Mouse (Mus musculus): ENCODE measurements around the gene Prkcb. TPM values are rescaled to one million over a fixed set of nuclear protein-coding genes. Genes with fewer than 3 reads are reported as not detected.

Prkcb gene
- polyA plus RNA-seq, 1 experiment from 2014 or later: 4.8 TPM

DNA sequence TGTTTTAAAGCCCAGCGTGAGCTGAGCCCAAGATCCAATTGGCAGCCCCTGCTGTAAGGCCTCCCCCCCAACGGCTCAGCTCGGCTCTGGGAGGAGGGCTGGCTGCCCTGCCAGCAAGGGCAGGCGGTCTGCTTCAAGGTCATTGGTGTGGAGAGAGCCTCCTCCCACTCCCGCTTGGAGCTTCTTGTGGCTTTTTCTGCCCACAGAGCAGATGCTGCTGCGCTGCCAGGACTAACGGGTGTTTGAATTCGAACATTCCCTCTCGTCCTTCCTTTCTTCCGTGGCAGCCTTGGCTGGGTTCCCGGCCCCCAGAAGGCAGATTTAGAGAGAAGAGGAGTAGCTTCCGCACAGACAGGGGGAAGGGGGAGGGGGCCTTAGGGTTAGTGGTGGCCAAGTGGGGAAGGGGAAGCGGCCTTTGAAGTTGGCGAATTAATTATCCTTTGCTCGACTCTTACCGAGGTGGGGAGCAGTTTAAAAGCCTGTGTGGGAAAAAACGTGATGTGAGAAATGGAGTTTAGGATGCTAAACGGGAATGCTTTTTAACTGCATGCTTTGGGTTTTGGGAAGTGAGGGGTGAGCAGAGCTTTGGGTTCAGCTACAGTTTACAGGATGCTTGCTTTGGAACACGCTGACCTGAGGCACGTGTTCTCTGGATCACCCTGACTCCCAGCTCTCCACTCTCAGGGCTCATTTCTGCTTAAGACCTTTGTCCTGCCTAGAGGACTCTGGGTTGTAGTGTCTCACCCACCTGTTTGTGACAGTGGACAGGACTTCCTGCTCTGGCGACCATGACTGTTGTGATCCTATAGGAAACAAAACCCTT, 116.2 kb downstream of the Prkcb start:
- H3K27me3 ChIP-seq (ENCODE audit: insufficient read depth, low read length): no peaks in the 10 kb centered on the region
- peak overlapping the region; percentile 70 for H3K27ac ChIP-seq (ENCODE audit: low read length)
- H3K9me3 ChIP-seq (ENCODE audit: low read length): no peaks in the 10 kb centered on the region
- no peaks in the 10 kb centered on the region for H3K36me3 ChIP-seq (ENCODE audit: insufficient read depth, low read length)
- whole genome bisulfite sequencing: 1% methylated on average over 21 of the region's 21 CpGs
- peak overlapping the region; percentile 5 for H3K9ac ChIP-seq (replicated peaks; ENCODE audit: low read length)
- ATAC-seq (ENCODE audit: low FRiP score, low TSS enrichment): peak; percentile 89
- H3K4me2 ChIP-seq (replicated peaks; ENCODE audit: low read depth, low read length): peak overlapping the region; percentile 46
- peak overlapping the region; percentile 23 for H3K4me3 ChIP-seq (ENCODE audit: low read length)
- peaks cover 14% of the 10 kb centered on the region for H3K4me1 ChIP-seq (ENCODE audit: insufficient read depth, low read length)

DNA sequence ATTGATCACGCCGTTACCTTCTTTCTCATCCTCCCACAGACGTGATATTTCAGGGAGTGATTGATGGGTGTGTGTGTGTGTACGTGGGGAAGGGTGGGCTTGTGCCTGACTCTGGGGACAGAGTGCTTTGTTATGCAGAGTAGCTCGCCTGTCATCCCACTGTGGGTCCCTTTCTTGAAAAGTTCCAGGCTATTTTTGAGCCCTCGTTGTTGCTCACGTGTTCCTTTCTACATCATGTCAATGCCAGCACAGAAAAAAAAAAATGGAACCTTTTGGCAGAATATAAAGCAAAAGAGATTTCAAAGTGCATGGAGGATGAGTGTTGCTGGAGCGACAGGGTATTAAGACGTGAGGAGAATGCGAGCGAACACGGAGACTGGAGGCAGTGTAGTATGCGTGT, 118.1 kb downstream of the Prkcb start:
- Histone ChIP-seq H3K9me3 (ENCODE audit: low read length) (no peaks in the 10 kb centered on the region), H3K4me2 (replicated peaks; ENCODE audit: low read depth, low read length) (no peak overlapping the region), H3K4me3 (ENCODE audit: low read length) (no peak overlapping the region), H3K4me1 (ENCODE audit: insufficient read depth, low read length) (peaks cover 14% of the 10 kb centered on the region), H3K27ac (ENCODE audit: low read length) (no peak overlapping the region), H3K9ac (replicated peaks; ENCODE audit: low read length) (no peak overlapping the region), H3K36me3 (ENCODE audit: insufficient read depth, low read length) (no peaks in the 10 kb centered on the region), H3K27me3 (ENCODE audit: insufficient read depth, low read length) (no peaks in the 10 kb centered on the region)
- ATAC-seq (ENCODE audit: low FRiP score, low TSS enrichment): no peak
- WGBS: 70% methylated on average over 13 of the region's 13 CpGs

DNA sequence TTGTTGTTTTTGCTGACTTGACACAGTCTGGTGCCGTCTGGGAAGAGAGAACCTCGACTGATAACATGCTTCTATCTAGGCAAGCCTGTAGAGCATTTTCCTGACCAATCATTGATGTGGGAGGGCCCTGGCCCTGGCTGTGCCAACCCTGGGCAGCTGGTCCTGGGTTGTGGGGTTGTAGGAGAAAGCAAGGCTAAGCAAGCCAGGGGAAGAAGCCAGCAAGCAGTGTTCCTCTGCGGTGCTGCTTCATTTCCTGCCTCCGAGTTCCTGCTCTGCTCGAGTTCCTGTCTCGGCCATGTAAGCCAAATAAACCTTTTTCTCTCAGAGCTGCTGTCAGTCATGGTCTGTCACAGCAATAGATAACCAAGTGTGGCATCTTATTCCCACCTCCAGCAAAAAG, 121.4 kb downstream of the Prkcb start:
- Histone ChIP-seq H3K4me2 (replicated peaks; ENCODE audit: low read depth, low read length) (no peak overlapping the region), H3K9ac (replicated peaks; ENCODE audit: low read length) (no peak overlapping the region), H3K9me3 (ENCODE audit: low read length) (no peaks in the 10 kb centered on the region), H3K27me3 (ENCODE audit: insufficient read depth, low read length) (no peaks in the 10 kb centered on the region), H3K27ac (ENCODE audit: low read length) (no peak overlapping the region), H3K4me1 (ENCODE audit: insufficient read depth, low read length) (peaks cover 4% of the 10 kb centered on the region; the same call in 1 of the 2 replicates), H3K4me3 (ENCODE audit: low read length) (no peak overlapping the region), H3K36me3 (ENCODE audit: insufficient read depth, low read length) (no peaks in the 10 kb centered on the region)
- ATAC-seq (ENCODE audit: low FRiP score, low TSS enrichment): no peak
- 63% methylated on average over 6 of the region's 6 CpGs for WGBS

DNA sequence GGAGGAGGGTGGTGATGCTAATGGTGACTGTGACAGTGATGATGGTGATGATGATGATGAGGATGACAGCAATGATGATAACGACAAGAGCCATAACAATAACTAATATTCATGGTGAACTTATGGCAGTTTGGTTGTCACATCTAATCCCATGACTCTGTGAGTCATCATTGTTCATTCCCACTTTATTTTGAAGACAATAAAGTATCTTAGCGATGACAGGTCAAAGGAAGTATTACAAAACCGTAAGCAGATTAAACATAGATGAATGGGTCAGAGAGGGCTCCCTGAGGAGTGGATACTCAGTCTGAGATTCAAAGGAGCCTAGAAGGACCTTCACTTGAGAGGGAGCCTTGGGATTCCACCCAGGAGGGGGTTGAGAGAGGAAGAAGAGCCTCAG, 122.3 kb downstream of the Prkcb start:
- 85% methylated on average over 3 of the region's 3 CpGs for WGBS
- Histone ChIP-seq H3K4me1 (ENCODE audit: insufficient read depth, low read length) (0 out of 2 replicates have a peak, but pooled peaks cover 2% of the 10 kb centered on the region), H3K4me2 (replicated peaks; ENCODE audit: low read depth, low read length) (no peak overlapping the region), H3K27me3 (ENCODE audit: insufficient read depth, low read length) (no peaks in the 10 kb centered on the region), H3K4me3 (ENCODE audit: low read length) (no peak overlapping the region), H3K36me3 (ENCODE audit: insufficient read depth, low read length) (no peaks in the 10 kb centered on the region), H3K9ac (replicated peaks; ENCODE audit: low read length) (no peak overlapping the region), H3K27ac (ENCODE audit: low read length) (no peak overlapping the region), H3K9me3 (ENCODE audit: low read length) (no peaks in the 10 kb centered on the region)
- no peak for ATAC-seq (ENCODE audit: low FRiP score, low TSS enrichment)

DNA sequence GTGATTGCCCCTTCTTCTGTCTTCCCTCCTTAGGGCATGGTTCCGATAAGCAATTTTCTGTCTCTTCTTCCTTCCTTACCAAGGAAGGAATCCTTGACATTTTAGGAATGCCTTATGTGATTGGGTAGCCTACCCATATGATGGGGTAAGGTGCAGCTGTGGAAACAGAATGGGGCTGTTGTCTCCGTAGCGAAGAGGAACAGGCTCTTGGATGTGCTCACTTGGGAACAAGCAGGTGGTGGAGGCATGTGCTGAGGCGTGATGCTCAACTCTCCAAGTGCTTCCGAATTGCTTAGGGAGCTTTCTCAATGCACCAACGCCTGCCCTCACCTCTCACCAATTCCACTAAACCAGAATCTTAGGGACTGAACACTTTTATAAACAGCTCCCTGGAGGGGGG, 124.7 kb downstream of the Prkcb start:
- 86% methylated on average over 6 of the region's 6 CpGs for WGBS
- Histone ChIP-seq H3K4me2 (replicated peaks; ENCODE audit: low read depth, low read length) (no peak overlapping the region), H3K36me3 (ENCODE audit: insufficient read depth, low read length) (no peaks in the 10 kb centered on the region), H3K27ac (ENCODE audit: low read length) (no peak overlapping the region), H3K9me3 (ENCODE audit: low read length) (no peaks in the 10 kb centered on the region), H3K27me3 (ENCODE audit: insufficient read depth, low read length) (no peaks in the 10 kb centered on the region), H3K4me3 (ENCODE audit: low read length) (no peak overlapping the region), H3K4me1 (ENCODE audit: insufficient read depth, low read length) (0 out of 2 replicates have a peak, but pooled peaks cover 3% of the 10 kb centered on the region), H3K9ac (replicated peaks; ENCODE audit: low read length) (no peak overlapping the region)
- ATAC-seq (ENCODE audit: low FRiP score, low TSS enrichment): no peak

DNA sequence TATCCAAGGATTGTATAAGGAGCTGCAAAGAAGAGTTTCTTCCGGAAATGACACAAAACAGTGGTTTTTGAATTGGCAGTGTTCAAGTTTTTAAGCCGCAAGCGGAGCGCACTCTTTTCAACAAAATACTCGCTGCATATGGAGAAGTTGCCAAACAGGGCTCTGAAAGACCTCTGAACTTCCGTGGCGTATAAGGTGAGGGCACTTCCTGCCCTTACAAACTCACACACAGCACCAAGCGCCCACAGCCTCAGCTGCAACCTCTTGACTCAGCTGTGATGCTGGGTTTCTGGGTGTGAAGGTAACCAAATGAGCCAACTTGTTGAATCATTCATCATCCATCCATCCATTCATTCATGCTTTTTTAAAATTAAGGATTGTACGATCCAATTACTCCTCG, 125.6 kb downstream of the Prkcb start:
- H3K9me3 ChIP-seq (ENCODE audit: low read length): no peaks in the 10 kb centered on the region
- ATAC-seq (ENCODE audit: low FRiP score, low TSS enrichment): no peak

DNA sequence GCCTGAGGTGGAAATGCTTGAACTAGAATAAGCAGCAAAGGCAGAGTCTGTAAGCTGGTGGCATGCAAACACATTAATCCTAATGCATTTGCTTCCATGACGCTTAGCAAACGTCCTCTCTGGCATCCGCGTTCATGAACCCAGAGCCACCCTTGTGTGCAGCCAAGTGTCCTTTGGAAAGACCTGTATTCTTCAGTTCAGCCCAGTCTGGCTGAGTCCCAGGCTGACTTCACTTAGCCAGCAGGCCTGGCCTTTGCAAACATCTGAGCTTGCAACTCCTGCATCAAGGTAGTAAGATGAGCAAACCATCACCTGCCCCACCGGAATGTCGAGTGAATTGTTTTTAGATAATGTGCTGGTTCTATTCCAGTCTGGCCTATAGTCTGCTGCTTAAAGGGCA, 126.1 kb downstream of the Prkcb start:
- H3K27ac ChIP-seq (ENCODE audit: low read length): no peak overlapping the region
- 0 out of 2 replicates have a peak, but pooled peaks cover 3% of the 10 kb centered on the region for H3K4me1 ChIP-seq (ENCODE audit: insufficient read depth, low read length)
- H3K4me2 ChIP-seq (replicated peaks; ENCODE audit: low read depth, low read length): no peak overlapping the region
- no peaks in the 10 kb centered on the region for H3K9me3 ChIP-seq (ENCODE audit: low read length)
- H3K4me3 ChIP-seq (ENCODE audit: low read length): no peak overlapping the region
- H3K36me3 ChIP-seq (ENCODE audit: insufficient read depth, low read length): no peaks in the 10 kb centered on the region
- H3K27me3 ChIP-seq (ENCODE audit: insufficient read depth, low read length): no peaks in the 10 kb centered on the region
- WGBS: 65% methylated on average over 6 of the region's 6 CpGs
- ATAC-seq (ENCODE audit: low FRiP score, low TSS enrichment): no peak
- no peak overlapping the region for H3K9ac ChIP-seq (replicated peaks; ENCODE audit: low read length)

More for the DNA sequence above, 125.6 kb downstream of the Prkcb start:
- Histone ChIP-seq H3K4me3 (ENCODE audit: low read length) (no peak overlapping the region), H3K9ac (replicated peaks; ENCODE audit: low read length) (no peak overlapping the region), H3K27me3 (ENCODE audit: insufficient read depth, low read length) (no peaks in the 10 kb centered on the region), H3K4me2 (replicated peaks; ENCODE audit: low read depth, low read length) (no peak overlapping the region), H3K27ac (ENCODE audit: low read length) (no peak overlapping the region), H3K4me1 (ENCODE audit: insufficient read depth, low read length) (0 out of 2 replicates have a peak, but pooled peaks cover 3% of the 10 kb centered on the region), H3K36me3 (ENCODE audit: insufficient read depth, low read length) (no peaks in the 10 kb centered on the region)
- 83% methylated on average over 10 of the region's 10 CpGs for WGBS

DNA sequence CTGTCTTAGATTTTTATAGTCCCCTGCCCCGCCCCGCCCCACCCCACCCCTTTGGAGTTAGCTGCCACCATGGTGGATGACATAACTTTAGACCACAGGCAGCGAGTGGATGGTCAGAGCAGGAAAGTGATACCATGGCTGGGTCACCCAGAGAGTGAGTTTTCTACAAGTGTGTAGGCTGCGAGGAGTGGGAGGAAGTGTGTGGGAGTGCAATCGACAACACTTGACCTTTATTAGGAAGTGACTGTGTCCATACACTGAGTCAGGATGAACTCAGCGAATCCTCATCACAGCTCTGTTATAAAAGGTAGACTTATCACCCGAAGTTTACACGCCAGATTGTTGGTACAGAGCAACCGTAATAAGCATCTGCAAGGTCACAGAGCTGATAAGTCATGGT, 126.8 kb downstream of the Prkcb start:
- Histone ChIP-seq H3K4me2 (replicated peaks; ENCODE audit: low read depth, low read length) (no peak overlapping the region), H3K27ac (ENCODE audit: low read length) (no peak overlapping the region), H3K9ac (replicated peaks; ENCODE audit: low read length) (no peak overlapping the region), H3K9me3 (ENCODE audit: low read length) (no peaks in the 10 kb centered on the region), H3K4me3 (ENCODE audit: low read length) (no peak overlapping the region), H3K27me3 (ENCODE audit: insufficient read depth, low read length) (no peaks in the 10 kb centered on the region), H3K4me1 (ENCODE audit: insufficient read depth, low read length) (0 out of 2 replicates have a peak, but pooled peaks cover 3% of the 10 kb centered on the region), H3K36me3 (ENCODE audit: insufficient read depth, low read length) (no peaks in the 10 kb centered on the region)
- no peak for ATAC-seq (ENCODE audit: low FRiP score, low TSS enrichment)
- 60% methylated on average over 9 of the region's 9 CpGs for WGBS

DNA sequence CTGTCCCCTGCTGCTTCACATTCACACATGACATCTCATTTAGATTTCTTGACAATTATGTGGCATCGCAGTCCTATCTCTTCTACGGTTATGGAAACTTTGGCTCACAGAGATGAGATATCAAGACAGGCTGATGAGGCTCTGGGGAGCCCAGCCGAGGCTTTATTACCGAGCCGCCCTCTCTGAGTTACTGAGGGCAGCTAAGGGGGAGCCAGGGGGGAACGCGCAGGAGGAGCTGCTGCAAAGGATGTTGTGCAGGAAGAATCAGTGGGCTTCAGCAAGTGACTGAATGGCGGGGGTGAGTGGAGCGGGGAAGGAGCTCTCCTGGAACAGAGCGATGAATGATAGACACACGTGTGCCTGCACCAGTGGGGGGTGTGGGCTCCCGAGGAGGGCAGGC, 127.4 kb downstream of the Prkcb start:
- Histone ChIP-seq H3K36me3 (ENCODE audit: insufficient read depth, low read length) (no peaks in the 10 kb centered on the region), H3K27me3 (ENCODE audit: insufficient read depth, low read length) (no peaks in the 10 kb centered on the region), H3K9ac (replicated peaks; ENCODE audit: low read length) (no peak overlapping the region), H3K27ac (ENCODE audit: low read length) (no peak overlapping the region), H3K4me2 (replicated peaks; ENCODE audit: low read depth, low read length) (no peak overlapping the region), H3K9me3 (ENCODE audit: low read length) (no peaks in the 10 kb centered on the region), H3K4me1 (ENCODE audit: insufficient read depth, low read length) (0 out of 2 replicates have a peak, but pooled peaks cover 3% of the 10 kb centered on the region), H3K4me3 (ENCODE audit: low read length) (no peak overlapping the region)
- ATAC-seq (ENCODE audit: low FRiP score, low TSS enrichment): no peak
- 46% methylated on average over 12 of the region's 12 CpGs for WGBS

DNA sequence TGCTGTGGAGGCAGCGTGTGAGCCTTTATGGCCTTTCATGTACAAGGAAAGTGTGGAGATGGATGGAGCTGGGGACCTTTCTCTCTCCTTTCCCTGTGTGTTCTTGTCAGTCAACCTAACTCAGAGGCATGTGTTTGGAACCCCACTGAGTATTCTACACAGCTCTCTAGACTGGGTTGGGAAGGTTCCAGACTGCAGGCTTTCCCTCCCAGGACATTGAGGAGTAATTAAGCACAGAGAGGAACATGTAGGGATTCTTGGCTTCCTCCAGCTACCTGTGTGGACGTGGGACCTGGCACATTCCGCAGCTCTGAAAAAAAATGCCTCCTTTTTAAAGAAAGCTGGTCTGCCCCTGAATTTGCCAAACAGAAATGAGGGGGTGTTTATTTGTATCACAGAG, 130.0 kb downstream of the Prkcb start:
- ATAC-seq (ENCODE audit: low FRiP score, low TSS enrichment): no peak
- WGBS: 71% methylated on average over 3 of the region's 3 CpGs
- H3K4me3 ChIP-seq (ENCODE audit: low read length): no peak overlapping the region
- no peaks in the 10 kb centered on the region for H3K27me3 ChIP-seq (ENCODE audit: insufficient read depth, low read length)
- H3K36me3 ChIP-seq (ENCODE audit: insufficient read depth, low read length): no peaks in the 10 kb centered on the region
- no peak overlapping the region for H3K4me2 ChIP-seq (replicated peaks; ENCODE audit: low read depth, low read length)
- no peaks in the 10 kb centered on the region for H3K9me3 ChIP-seq (ENCODE audit: low read length)
- no peak overlapping the region for H3K9ac ChIP-seq (replicated peaks; ENCODE audit: low read length)
- 0 out of 2 replicates have a peak, but pooled peaks cover 3% of the 10 kb centered on the region for H3K4me1 ChIP-seq (ENCODE audit: insufficient read depth, low read length)
- H3K27ac ChIP-seq (ENCODE audit: low read length): no peak overlapping the region

Measured in kidney, embryonic 16.5 days (tissue).